Mouse (Mus musculus) thymus, adult 2 months (tissue): ENCODE data around the gene Cd4.

ENCODE experiments used
- CTCF ChIP-seq: fragments of 200-500 bp; IDR thresholded peaks from 2 replicates; pipeline ENCODE4 v1.5.1; 2012; ENCODE audit warnings: mild to moderate bottlenecking, control low read depth, low read length, moderate library complexity, borderline replicate concordance; ENCODE audit not compliant: control insufficient read depth, poor library complexity, insufficient read depth; ENCODE audit errors: extremely low read depth
- POLR2A ChIP-seq: fragments of 200-500 bp; IDR thresholded peaks from 2 replicates; pipeline ENCODE4 v1.6.1; 2012; ENCODE audit warnings: mild to moderate bottlenecking, low read length, control low read depth, moderate library complexity; ENCODE audit not compliant: control insufficient read depth, poor library complexity, insufficient read depth; ENCODE audit errors: extremely low read depth

DNA sequence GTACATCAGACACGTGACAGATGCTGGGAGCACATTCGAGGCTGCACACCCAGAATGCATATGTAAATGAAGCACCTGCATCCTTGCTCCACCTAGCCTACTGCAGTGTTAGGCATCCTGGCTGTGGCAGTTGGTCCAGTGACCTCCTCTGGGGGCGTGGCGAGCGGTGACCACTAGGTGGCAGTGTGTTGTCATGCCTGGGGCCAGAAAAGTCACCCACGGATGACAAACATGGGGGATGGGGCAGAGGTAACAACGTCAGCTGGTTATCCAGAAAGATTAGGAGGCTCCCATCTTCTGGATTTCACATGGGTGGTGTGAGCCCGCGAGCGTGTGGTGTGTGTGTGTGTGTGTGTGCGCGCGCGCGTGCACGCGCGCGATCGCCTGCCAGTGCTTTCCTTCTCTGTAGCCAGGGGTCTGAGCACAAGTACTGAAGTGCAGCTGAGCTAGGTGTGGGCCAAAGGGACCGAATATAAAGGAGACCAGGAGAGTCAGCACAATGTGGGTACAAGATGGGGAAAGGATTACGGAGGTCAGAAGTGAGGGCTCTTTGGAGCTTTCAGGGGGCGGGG lies 15.6 kb upstream of the Cd4 start:
- TF ChIP-seq POLR2A (no peak), CTCF (peak; percentile 97)
